Mouse (Mus musculus) adipose tissue, adult 10 weeks (tissue): ENCODE results near the gene Tmc1. TPM values are rescaled to one million over a fixed set of nuclear protein-coding genes. Genes with fewer than 3 reads are reported as not detected.

Experiments
- polyA plus RNA-seq: library from polyadenylated mRNA; stranded (reverse); fragments of 350-450 nt; fragmentation: Illumina TruSeq; extraction: RNeasy Lipid Tissue Mini Kit (QIAGEN cat#74804); gene quantifications from one replicate; pipeline ENCODE4 v1.2.3, GENCODE M21; 2014; ENCODE audit warnings: low read depth, low replicate concordance

The Tmc1 gene
- polyA plus RNA-seq = 0.47 TPM

GRCm38 (mm10) chr19:20953874-20954273, at the start of gene Tmc1:
Tmc1 (minus strand) TSS chr19:20954202.

Other genes starting within 250 kb of the Tmc1 start
- gene Aldh1a7, start 226.6 kb downstream of the Tmc1 start, polyA plus RNA-seq = 200 TPM